ENCODE assay signal across 8 mouse cellular contexts in the genomic region with DNA sequence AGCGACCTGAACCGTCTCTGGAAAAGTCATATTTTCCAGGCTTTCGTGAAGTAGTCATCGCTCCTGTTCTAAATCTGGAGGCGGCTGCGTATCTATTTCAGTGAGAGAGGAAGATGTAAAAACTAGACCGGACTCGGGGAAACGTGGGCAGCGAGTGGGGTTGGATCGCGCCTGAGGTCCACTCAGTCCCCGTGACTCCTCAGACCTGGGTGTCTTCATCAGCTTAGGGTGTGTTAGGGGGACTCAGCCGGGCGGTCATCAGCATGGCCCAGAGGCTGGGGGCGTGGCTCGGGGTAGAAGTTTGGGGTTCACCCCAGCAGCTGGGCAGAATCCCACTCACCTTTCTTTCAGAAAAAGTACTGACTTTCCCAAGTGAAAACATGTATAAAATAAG.
DNase-seq lines count a peak whose midpoint lies in the region; ATAC-seq and TF ChIP-seq lines count a peak whose summit lies in the region.

No protein-coding gene starts in this region.

- peak; percentile 26 for ATAC-seq in forebrain, embryonic 15.5 days (replicated peaks)
- ATAC-seq in liver, embryonic 12.5 days, result peak; percentile 31; the same call in 1 of the 2 replicates
- peak; percentile 28; the same call in 1 of the 2 replicates for ATAC-seq in stomach, embryonic 14.5 days (ENCODE audit: insufficient number of reproducible peaks, insufficient read depth, low FRiP score, low read depth)

- 2% methylated on average over 17 of the region's 17 CpGs for WGBS in forebrain, embryonic 15.5 days
- 3% methylated on average over 17 of the region's 17 CpGs for WGBS in liver, embryonic 12.5 days (ENCODE audit: insufficient replicate concordance)
- under 1% methylated on average over 17 of the region's 17 CpGs for WGBS in stomach, embryonic 14.5 days

- H3K36me3 ChIP-seq in E14TG2a.4 (ENCODE audit: insufficient read depth, low read length), result no peaks in the 10 kb centered on the region
- H3K36me3 ChIP-seq in forebrain, embryonic 15.5 days, result no peaks in the 10 kb centered on the region
- H3K36me3 ChIP-seq in liver, embryonic 12.5 days, result no peaks in the 10 kb centered on the region
- H3K36me3 ChIP-seq in stomach, embryonic 14.5 days (ENCODE audit: control insufficient read depth, insufficient read depth, low read length), result no peaks in the 10 kb centered on the region

- peak overlapping the region; percentile 71 for H3K4me2 ChIP-seq in forebrain, embryonic 15.5 days (replicated peaks)
- H3K4me2 ChIP-seq in liver, embryonic 12.5 days, result peak overlapping the region; percentile 95
- peak overlapping the region; percentile 70 for H3K4me2 ChIP-seq in stomach, embryonic 14.5 days (replicated peaks; ENCODE audit: low read depth, low read length)

- peak overlapping the region; percentile 66 for H3K9ac ChIP-seq in forebrain, embryonic 15.5 days (replicated peaks)
- H3K9ac ChIP-seq in liver, embryonic 12.5 days, result peak overlapping the region; percentile 82
- H3K9ac ChIP-seq in stomach, embryonic 14.5 days (replicated peaks; ENCODE audit: low read depth, low read length), result peak overlapping the region; percentile 69

- intact Hi-C loops in heart, postnatal 25 days (cut with DNase I), result loop anchor here (1.0 to 5.0 kb wide), 4 partner anchors 85 to 294 kb away; no protein-coding TSS in a partner anchor

- H3K27me3 ChIP-seq in E14TG2a.4 (ENCODE audit: insufficient read depth, low read length), result peaks cover 18% of the 10 kb centered on the region
- H3K27me3 ChIP-seq in forebrain, embryonic 15.5 days, result no peaks in the 10 kb centered on the region
- H3K27me3 ChIP-seq in liver, embryonic 12.5 days (replicated peaks), result peaks cover 21% of the 10 kb centered on the region; the same call in 1 of the 2 replicates
- H3K27me3 ChIP-seq in stomach, embryonic 14.5 days (ENCODE audit: control insufficient read depth, insufficient read depth, low read length), result no peaks in the 10 kb centered on the region

- H3K27ac ChIP-seq in forebrain, embryonic 15.5 days (replicated peaks), result peak overlapping the region; percentile 97
- peak overlapping the region; percentile 86 for H3K27ac ChIP-seq in liver, embryonic 12.5 days
- H3K27ac ChIP-seq in stomach, embryonic 14.5 days (ENCODE audit: low read length), result peak overlapping the region; percentile 98

- peak overlapping the region; percentile 81 for H3K4me3 ChIP-seq in E14TG2a.4 (replicated peaks; ENCODE audit: low read length)
- peak overlapping the region; percentile 71 for H3K4me3 ChIP-seq in forebrain, embryonic 15.5 days
- H3K4me3 ChIP-seq in liver, embryonic 12.5 days, result peak overlapping the region; percentile 69
- H3K4me3 ChIP-seq in stomach, embryonic 14.5 days (ENCODE audit: low read depth, low read length), result peak overlapping the region; percentile 53

- DNase-seq in heart, adult 11 months, result peak; percentile 96
- DNase-seq in heart, postnatal 25 days (ENCODE audit: low spot score), result no peak
- DNase-seq in retina, embryonic 14.5 days (ENCODE audit: low spot score), result no peak
- no peak for DNase-seq in right cerebral cortex, postnatal 36 days (ENCODE audit: low spot score in 2 of 2)

- peaks cover 20% of the 10 kb centered on the region for H3K4me1 ChIP-seq in E14TG2a.4 (replicated peaks; ENCODE audit: low read depth, low read length)
- peaks cover 16% of the 10 kb centered on the region for H3K4me1 ChIP-seq in forebrain, embryonic 15.5 days
- H3K4me1 ChIP-seq in liver, embryonic 12.5 days, result peaks cover 17% of the 10 kb centered on the region
- H3K4me1 ChIP-seq in stomach, embryonic 14.5 days (ENCODE audit: control insufficient read depth, insufficient read depth, low read length), result 0 out of 2 replicates have a peak, but pooled peaks cover 7% of the 10 kb centered on the region

- TF ChIP-seq CTCF in E14TG2a.4 (conservative IDR thresholded peaks at IDR 0.05; ENCODE audit: low read length), result no peak

- H3K9me3 ChIP-seq in E14TG2a.4 (ENCODE audit: low read length), result no peaks in the 10 kb centered on the region
- H3K9me3 ChIP-seq in forebrain, embryonic 15.5 days, result no peaks in the 10 kb centered on the region
- H3K9me3 ChIP-seq in liver, embryonic 12.5 days (replicated peaks), result no peaks in the 10 kb centered on the region
- H3K9me3 ChIP-seq in stomach, embryonic 14.5 days (ENCODE audit: control insufficient read depth, low read depth, low read length), result no peaks in the 10 kb centered on the region
